Mouse (Mus musculus) embryonic fibroblast, embryonic 13.5 days (primary cell): Measurements from ENCODE around the gene Rab35.

Experiments used
- CTCF ChIP-seq: IDR thresholded peaks from 2 replicates; pipeline ENCODE4 v1.5.1; 2011; ENCODE audit warnings: mild to moderate bottlenecking, control low read depth, low read length, moderate library complexity, borderline replicate concordance; ENCODE audit not compliant: insufficient read depth
- POLR2A ChIP-seq: IDR thresholded peaks from 2 replicates; pipeline ENCODE4 v1.6.1; 2011; ENCODE audit warnings: low read depth, mild to moderate bottlenecking, control low read depth, low read length, moderate library complexity

DNA sequence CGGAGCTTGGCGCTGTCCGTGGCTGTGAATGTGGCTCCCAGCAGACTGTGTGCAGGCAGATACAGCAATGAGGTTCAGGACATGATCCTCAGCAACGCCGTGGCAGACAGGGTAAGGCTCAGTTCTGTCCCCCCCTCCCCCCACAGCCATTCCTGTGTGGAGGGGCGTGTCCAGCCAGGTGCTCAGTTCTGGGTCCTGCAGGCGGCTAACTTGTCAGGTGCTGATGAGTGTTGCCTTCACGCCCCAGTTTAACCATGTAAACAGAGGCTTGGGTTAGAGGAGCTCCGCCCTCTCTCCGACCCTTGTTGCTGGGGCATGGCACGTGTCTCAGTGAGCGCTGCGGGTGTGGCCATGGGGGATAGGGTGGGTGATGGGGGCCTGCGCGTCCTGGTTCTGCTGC lies 12.0 kb upstream of the Rab35 start:
- TF ChIP-seq CTCF: no peak
- no peak for TF ChIP-seq POLR2A
